Mouse (Mus musculus): ENCODE data around the gene Wbp2nl. TPM values are rescaled to one million over a fixed set of nuclear protein-coding genes. Genes with fewer than 3 reads are reported as not detected.
A peak's percentile ranks its signal among the peaks of the same experiment; 100 is the strongest.
"Not testable (repeated sequence)": the region's sequence is repeated elsewhere in the genome, so short reads cannot be mapped to it uniquely, and the experiment has no call there.

The Wbp2nl gene
- polyA plus RNA-seq, 1 experiment from 2014 or later, result not detected

DNA sequence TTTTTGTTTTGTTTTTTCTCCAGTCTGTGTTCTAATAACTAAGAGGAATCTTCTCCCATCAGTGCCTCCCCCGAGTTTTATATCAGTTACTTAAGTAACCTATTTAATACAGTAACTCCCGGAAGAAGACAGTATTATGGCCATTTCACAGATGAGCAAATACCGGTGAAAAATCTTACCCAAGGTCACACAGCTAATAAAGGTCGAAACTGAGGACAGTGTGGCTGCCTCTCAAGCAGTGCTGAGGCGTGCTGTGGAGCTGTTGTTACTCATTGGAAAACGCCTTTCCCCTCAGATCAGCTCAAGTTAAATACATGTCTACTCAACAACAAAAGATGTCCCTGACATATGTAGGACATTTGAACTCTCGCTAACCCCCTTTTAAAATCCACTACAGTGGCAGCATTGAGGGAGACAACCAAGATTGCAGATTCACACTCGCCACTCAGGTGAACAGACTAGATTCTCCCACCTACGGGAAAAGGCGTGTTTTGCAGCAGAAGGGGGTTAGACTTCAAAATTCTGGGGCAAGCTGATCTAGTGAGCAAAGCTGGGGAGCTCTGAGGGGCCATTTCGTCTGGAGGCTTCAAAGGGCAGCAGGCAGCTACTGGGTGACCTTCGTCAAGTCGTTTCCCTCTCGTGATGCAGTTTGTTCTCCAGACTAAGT lies 54.5 kb downstream of the Wbp2nl start:
- H3K9me3 ChIP-seq (replicated peaks), result no peaks in the 10 kb centered on the region
- H3K4me1 ChIP-seq, result peaks cover 22% of the 10 kb centered on the region
- H3K27ac ChIP-seq, result peak overlapping the region; percentile 90; the same call in 1 of the 2 replicates
- ATAC-seq (ENCODE audit: low FRiP score), result no peak
- peaks cover 29% of the 10 kb centered on the region for H3K36me3 ChIP-seq
- WGBS, result 32% methylated on average over 14 of the region's 14 CpGs
- peak overlapping the region; percentile 90 for H3K4me2 ChIP-seq (replicated peaks)
- H3K9ac ChIP-seq, result peak overlapping the region; percentile 89
- H3K4me3 ChIP-seq, result peak overlapping the region; percentile 70
- no peaks in the 10 kb centered on the region for H3K27me3 ChIP-seq

- peaks cover 24% of the 10 kb centered on the region for H3K36me3 ChIP-seq
- 2% methylated on average over 23 of the region's 23 CpGs for WGBS
- peak overlapping the region; percentile 90 for H3K27ac ChIP-seq
- no peaks in the 10 kb centered on the region for H3K27me3 ChIP-seq
- H3K9ac ChIP-seq, result peak overlapping the region; percentile 89
- H3K4me3 ChIP-seq, result peak overlapping the region; percentile 70
- H3K4me1 ChIP-seq, result peaks cover 22% of the 10 kb centered on the region
- H3K4me2 ChIP-seq (replicated peaks), result peak overlapping the region; percentile 90
- H3K9me3 ChIP-seq (replicated peaks), result no peaks in the 10 kb centered on the region
- ATAC-seq (ENCODE audit: low FRiP score), result peak; percentile 66; the same call in 1 of the 2 replicates
Measured at GRCm38 (mm10) chr15:82353745-82354113, 55.0 kb downstream of the Wbp2nl start.

DNA sequence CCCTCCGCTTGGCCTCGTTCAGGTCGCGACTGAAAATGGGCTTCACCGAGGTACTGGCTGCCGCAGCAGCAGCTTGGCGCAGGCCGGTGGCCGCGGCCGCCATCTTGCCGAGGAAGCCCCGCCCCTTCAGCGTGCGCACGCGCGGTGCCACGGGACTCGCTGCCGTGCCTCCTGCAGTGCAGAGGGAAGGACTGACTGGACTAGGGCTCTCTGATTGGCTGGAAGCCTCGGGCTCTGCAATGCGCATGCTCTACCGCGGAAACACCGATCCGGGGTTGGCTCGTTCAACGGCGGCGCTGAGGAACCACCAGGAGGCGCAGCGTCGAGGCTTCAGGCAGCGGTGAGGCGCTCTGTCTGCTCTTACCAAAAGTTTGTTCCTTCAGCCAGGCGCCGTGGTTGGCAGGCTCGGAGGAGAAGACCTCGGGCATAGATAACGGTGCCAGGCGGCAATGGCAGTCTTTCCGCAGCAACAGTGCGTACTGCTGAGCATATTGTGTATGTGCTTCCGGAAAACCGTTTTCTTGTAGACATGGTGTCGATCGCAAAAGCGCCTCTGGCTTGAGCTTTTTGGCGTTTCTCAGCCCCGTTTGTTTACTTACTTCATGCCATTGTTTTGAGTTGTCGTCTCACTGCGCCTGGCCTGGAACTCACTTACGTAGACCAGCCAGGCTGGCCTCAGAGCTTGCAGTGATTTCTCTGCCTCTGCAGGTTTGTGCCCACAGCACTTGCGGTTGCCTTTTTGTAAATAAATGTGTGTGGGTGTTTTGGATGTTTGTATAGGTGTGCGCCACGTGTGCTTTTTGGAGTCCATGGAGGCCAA lies 55.6 kb downstream of the Wbp2nl start, which contains the start of gene Ndufa6:
Ndufa6 (minus strand) TSS at position 197 of the 820 bp plus-strand sequence.
- peak within 1 kb of the TSS; percentile 90 for H3K4me2 ChIP-seq (replicated peaks)
- WGBS, result 2% methylated on average over 53 of the region's 57 CpGs
- ATAC-seq (ENCODE audit: low FRiP score), result peak; percentile 99
- no peaks in the 10 kb centered on the region for H3K9me3 ChIP-seq (replicated peaks)
- H3K27me3 ChIP-seq, result no peaks in the 10 kb centered on the region
- H3K27ac ChIP-seq, result peak within 1 kb of the TSS; percentile 90
- H3K36me3 ChIP-seq, result peaks cover 18% of the 10 kb centered on the region
- H3K4me3 ChIP-seq, result peak within 1 kb of the TSS; percentile 70
- peaks cover 22% of the 10 kb centered on the region for H3K4me1 ChIP-seq
- H3K9ac ChIP-seq, result peak within 1 kb of the TSS; percentile 89

GRCm38 (mm10) chr15:82358431-82359260 lies 59.9 kb downstream of the Wbp2nl start:
- H3K27me3 ChIP-seq, result no peaks in the 10 kb centered on the region
- H3K36me3 ChIP-seq, result no peaks in the 10 kb centered on the region
- no peaks in the 10 kb centered on the region for H3K9me3 ChIP-seq (replicated peaks)
- WGBS, result 64% methylated on average over 22 of the region's 22 CpGs
- H3K4me1 ChIP-seq, result peaks cover 4% of the 10 kb centered on the region
- H3K27ac ChIP-seq, result no peak overlapping the region
- H3K4me3 ChIP-seq, result no peak overlapping the region
- H3K4me2 ChIP-seq (replicated peaks), result no peak overlapping the region; the same call in 1 of the 2 replicates
- H3K9ac ChIP-seq, result no peak overlapping the region
- no peak for ATAC-seq (ENCODE audit: low FRiP score)

- Histone ChIP-seq H3K27ac (no peak overlapping the region), H3K9ac (no peak overlapping the region), H3K27me3 (no peaks in the 10 kb centered on the region), H3K4me3 (no peak overlapping the region), H3K4me1 (no peaks in the 10 kb centered on the region), H3K4me2 (replicated peaks) (no peak overlapping the region), H3K9me3 (replicated peaks) (no peaks in the 10 kb centered on the region), H3K36me3 (no peaks in the 10 kb centered on the region)
- ATAC-seq (ENCODE audit: low FRiP score), result no peak
- 79% methylated on average over 11 of the region's 11 CpGs for WGBS
Measured at GRCm38 (mm10) chr15:82361459-82362018, 62.8 kb downstream of the Wbp2nl start.

DNA sequence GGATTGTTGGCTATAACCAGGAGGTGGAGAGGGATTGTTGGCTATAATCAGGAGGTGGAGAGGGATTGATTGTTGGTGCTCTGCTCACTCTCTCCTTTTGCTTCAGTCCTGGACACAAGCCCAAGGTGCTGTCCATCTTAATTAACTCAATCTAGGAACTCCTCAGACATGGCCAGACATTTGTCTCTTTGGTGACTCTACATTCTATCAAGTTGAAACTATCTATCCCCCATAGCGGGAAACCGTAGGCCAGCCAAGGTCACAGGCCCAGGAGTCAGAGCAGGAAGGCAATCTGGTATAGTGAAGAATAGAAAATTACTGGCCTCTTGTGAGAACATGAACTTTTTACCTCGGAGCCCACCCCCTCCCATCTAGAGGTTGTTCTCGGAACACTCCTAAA lies 63.5 kb downstream of the Wbp2nl start:
- H3K4me1 ChIP-seq, result no peaks in the 10 kb centered on the region
- ATAC-seq (ENCODE audit: low FRiP score), result no peak
- no peak overlapping the region for H3K27ac ChIP-seq
- H3K9me3 ChIP-seq (replicated peaks), result no peaks in the 10 kb centered on the region
- 87% methylated on average over 4 of the region's 4 CpGs for WGBS
- no peak overlapping the region for H3K4me3 ChIP-seq
- no peaks in the 10 kb centered on the region for H3K36me3 ChIP-seq
- H3K4me2 ChIP-seq (replicated peaks), result no peak overlapping the region
- no peak overlapping the region for H3K9ac ChIP-seq
- no peaks in the 10 kb centered on the region for H3K27me3 ChIP-seq

DNA sequence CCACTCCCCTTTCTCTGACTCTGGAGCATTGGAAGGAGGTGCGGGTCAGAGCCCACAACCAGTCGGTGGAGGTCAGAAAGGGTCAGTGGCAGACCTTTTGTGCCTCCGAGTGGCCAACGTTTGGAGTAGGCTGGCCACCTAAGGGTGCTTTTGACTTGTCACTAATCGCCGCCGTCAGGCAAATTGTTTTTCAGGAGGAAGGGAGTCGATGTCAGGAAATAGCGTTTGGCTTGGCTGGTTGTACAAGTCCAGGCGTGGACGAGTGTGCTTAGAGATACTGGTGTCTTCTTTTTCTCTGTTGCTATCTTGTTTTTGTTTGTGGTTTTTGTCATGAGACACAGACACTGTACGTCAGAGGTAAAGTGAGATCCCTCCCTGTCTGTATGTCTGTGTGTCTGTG lies 65.0 kb downstream of the Wbp2nl start:
- not testable (repeated sequence) for H3K27ac ChIP-seq; H3K27me3 ChIP-seq; H3K4me1 ChIP-seq; H3K36me3 ChIP-seq; H3K9me3 ChIP-seq (replicated peaks); H3K9ac ChIP-seq; H3K4me3 ChIP-seq; H3K4me2 ChIP-seq (replicated peaks); ATAC-seq (ENCODE audit: low FRiP score)
- WGBS, result 77% methylated on average over 9 of the region's 12 CpGs

Other genes starting within 250 kb of the Wbp2nl start
- not detected in 2 replicates for gene 4930407I10Rik, start 239.8 kb upstream of the Wbp2nl start, polyA plus RNA-seq (2016; fragmentation: Nextera tagmentation; extraction: Ambion mirVana)
- 0.14 TPM in 1 of 2 replicates, not detected in the other for gene Mei1, start 229.0 kb upstream of the Wbp2nl start, polyA plus RNA-seq (2016; fragmentation: Nextera tagmentation; extraction: Ambion mirVana)
- 17.0 and 17.1 TPM in 2 replicates for gene Ccdc134, start 171.0 kb upstream of the Wbp2nl start, polyA plus RNA-seq (2016; fragmentation: Nextera tagmentation; extraction: Ambion mirVana)
- gene Srebf2, start 151.8 kb upstream of the Wbp2nl start, polyA plus RNA-seq (2016; fragmentation: Nextera tagmentation; extraction: Ambion mirVana), result 230 and 244 TPM in 2 replicates
- gene Shisa8, start 86.1 kb upstream of the Wbp2nl start, polyA plus RNA-seq (2016; fragmentation: Nextera tagmentation; extraction: Ambion mirVana), result 1.6 and 1.7 TPM in 2 replicates
- gene Tnfrsf13c, start 74.6 kb upstream of the Wbp2nl start, polyA plus RNA-seq (2016; fragmentation: Nextera tagmentation; extraction: Ambion mirVana), result 0.18 and 0.34 TPM in 2 replicates
- gene Cenpm, start 54.2 kb upstream of the Wbp2nl start, polyA plus RNA-seq (2016; fragmentation: Nextera tagmentation; extraction: Ambion mirVana), result 51.1 and 51.4 TPM in 2 replicates
- gene 1500009C09Rik, start 46.6 kb upstream of the Wbp2nl start, polyA plus RNA-seq (2016; fragmentation: Nextera tagmentation; extraction: Ambion mirVana), result 1.3 and 1.6 TPM in 2 replicates
- gene Sept3, start 24.1 kb upstream of the Wbp2nl start, polyA plus RNA-seq (2016; fragmentation: Nextera tagmentation; extraction: Ambion mirVana), result 234 and 254 TPM in 2 replicates
- 26.7 and 29.7 TPM in 2 replicates for gene Naga, start 40.0 kb downstream of the Wbp2nl start, polyA plus RNA-seq (2016; fragmentation: Nextera tagmentation; extraction: Ambion mirVana)
- 5.3 and 6.2 TPM in 2 replicates for gene Pheta2, start 40.0 kb downstream of the Wbp2nl start, polyA plus RNA-seq (2016; fragmentation: Nextera tagmentation; extraction: Ambion mirVana)
- gene Smdt1, start 40.0 kb downstream of the Wbp2nl start, polyA plus RNA-seq (2016; fragmentation: Nextera tagmentation; extraction: Ambion mirVana), result 250 and 259 TPM in 2 replicates
- gene Ndufa6, start 55.4 kb downstream of the Wbp2nl start, polyA plus RNA-seq (2016; fragmentation: Nextera tagmentation; extraction: Ambion mirVana), result 266 and 295 TPM in 2 replicates
- 4.0 and 4.8 TPM in 2 replicates for gene Cyp2d22, start 81.3 kb downstream of the Wbp2nl start, polyA plus RNA-seq (2016; fragmentation: Nextera tagmentation; extraction: Ambion mirVana)
- gene Cyp2d11, start 95.1 kb downstream of the Wbp2nl start, polyA plus RNA-seq (2016; fragmentation: Nextera tagmentation; extraction: Ambion mirVana), result not detected in 2 replicates
- gene Cyp2d10, start 108.2 kb downstream of the Wbp2nl start, polyA plus RNA-seq (2016; fragmentation: Nextera tagmentation; extraction: Ambion mirVana), result not detected in 2 replicates
- not detected in 2 replicates for gene Cyp2d9, start 134.5 kb downstream of the Wbp2nl start, polyA plus RNA-seq (2016; fragmentation: Nextera tagmentation; extraction: Ambion mirVana)

Data from hindbrain, embryonic 12.5 days (tissue).